Mouse (Mus musculus) ES-E14 (cell line): ENCODE measurements around the gene Ccdc57. TPM values are rescaled to one million over a fixed set of nuclear protein-coding genes. Genes with fewer than 3 reads are reported as not detected.

Experiments used
- DNase-seq: peaks from one replicate; pipeline ENCODE4 v3.0.0-alpha.2; 2013; ENCODE audit warnings: low read depth, low spot score
- H3K27ac ChIP-seq: 2 replicates; pipeline ENCODE4 v1.5.1; 2012; ENCODE audit warnings: low read depth, mild to moderate bottlenecking, low read length, moderate library complexity, mixed read lengths; ENCODE audit not compliant: poor library complexity, insufficient read depth, severe bottlenecking
- H3K36me3 ChIP-seq: 2 replicates; pipeline ENCODE4 v1.6.1; 2012; ENCODE audit warnings: mild to moderate bottlenecking, low read length, moderate library complexity, mixed read lengths; ENCODE audit not compliant: control insufficient read depth, poor library complexity, insufficient read depth, severe bottlenecking
- H3K4me1 ChIP-seq, 2 experiments: fragments of 150-350 bp in 1 of 2; sonication (generic) in 1 of 2; 2 replicates each; pipeline ENCODE4 v1.6.1; 2012; ENCODE audit warnings: low read length in 2 of 2, mild to moderate bottlenecking in 1 of 2, mixed read lengths in 1 of 2; ENCODE audit not compliant: control insufficient read depth in 2 of 2, insufficient read depth in 2 of 2, poor library complexity in 1 of 2
- H3K4me3 ChIP-seq, 2 experiments: fragments of 150-350 bp in 1 of 2; sonication (generic) in 1 of 2; 2 replicates each; pipeline ENCODE4 v1.5.1; 2012; ENCODE audit warnings: low read length in 2 of 2, low read depth in 1 of 2, mild to moderate bottlenecking in 1 of 2, mixed read lengths in 1 of 2; ENCODE audit not compliant: insufficient read depth in 1 of 2, poor library complexity in 1 of 2, severe bottlenecking in 1 of 2
- H3K9ac ChIP-seq: 2 replicates; pipeline ENCODE4 v1.6.1; 2012; ENCODE audit warnings: low read depth, mild to moderate bottlenecking, low read length, mixed read lengths; ENCODE audit not compliant: poor library complexity, insufficient read depth, severe bottlenecking
- H3K9me3 ChIP-seq: fragments of 150-350 bp; sonication (generic); 2 replicates; pipeline ENCODE4 v1.6.1; 2012; ENCODE audit warnings: low read depth, mild to moderate bottlenecking, low read length; ENCODE audit not compliant: control insufficient read depth, insufficient read depth
- CHD2 ChIP-seq: IDR thresholded peaks from 2 replicates; pipeline ENCODE4 v1.6.1; 2014; ENCODE audit warnings: mild to moderate bottlenecking, low read depth, low read length, inconsistent platforms
- HCFC1 ChIP-seq: IDR thresholded peaks from 2 replicates; pipeline ENCODE4 v1.6.1; 2012; ENCODE audit warnings: low read length, inconsistent platforms, borderline replicate concordance; ENCODE audit not compliant: insufficient read depth
- MAFK ChIP-seq: IDR thresholded peaks from 2 replicates; pipeline ENCODE4 v1.6.1; 2014; ENCODE audit warnings: mild to moderate bottlenecking, low read depth, low read length, inconsistent platforms; ENCODE audit not compliant: insufficient read depth
- ZC3H11A ChIP-seq: IDR thresholded peaks from 2 replicates; pipeline ENCODE4 v1.6.1; 2012; ENCODE audit warnings: low read depth, mild to moderate bottlenecking, inconsistent platforms, low read length, borderline replicate concordance
- ZNF384 ChIP-seq: IDR thresholded peaks from 2 replicates; pipeline ENCODE4 v1.6.1; 2012; ENCODE audit warnings: low read depth, low read length, inconsistent platforms
- in situ Hi-C, 2 experiments: fragments of 600-800 bp; cut with MboI; formaldehyde crosslinking; loops; one replicate each; pipeline ENCODE4 v1.15.1; 2025; ENCODE audit warnings: low sequenced_read_pairs in 2 of 2, inconsistent platforms in 1 of 2; ENCODE audit not compliant: unreplicated experiment in 2 of 2
- total RNA-seq: library from RNA; depleted of rRNA; stranded (reverse); fragments of 300-350 nt; gene quantifications from 2 replicates; pipeline ENCODE4 v1.2.3, GENCODE M21; 2012

Ccdc57 gene
- total RNA-seq, 1 experiment: 1.8 TPM

GRCm38 (mm10) chr11:120948328-120948727, 15.7 kb upstream of the Ccdc57 start, which contains the start of gene Slc16a3:
Gene Slc16a3, plus strand, starts transcription at chr11:120948480.
- peak within 1 kb of the TSS; percentile 76 to 86 for H3K4me3 ChIP-seq
- in situ Hi-C loops: no loop called here
- H3K9ac ChIP-seq: peak within 1 kb of the TSS; percentile 77
- DNase-seq: no peak
- H3K9me3 ChIP-seq: no peaks in the 10 kb centered on the region
- H3K4me1 ChIP-seq: peaks cover 3 to 42% of the 10 kb centered on the region in 2 experiments; a peak in 3 of 4 replicates
- peak within 1 kb of the TSS; percentile 16; the same call in 1 of the 2 replicates for H3K27ac ChIP-seq
- peaks cover 8% of the 10 kb centered on the region; the same call in 1 of the 2 replicates for H3K36me3 ChIP-seq
- no peak for TF ChIP-seq MAFK
- TF ChIP-seq ZNF384: no peak
- TF ChIP-seq CHD2: no peak
- TF ChIP-seq HCFC1: no peak
- TF ChIP-seq ZC3H11A: no peak

GRCm38 (mm10) chr11:120945926-120946325, 13.3 kb upstream of the Ccdc57 start:
- Histone ChIP-seq H3K27ac (no peak overlapping the region), H3K36me3 (no peaks in the 10 kb centered on the region), H3K4me1 (peaks cover 0 to 25% of the 10 kb centered on the region in 2 experiments; a peak in 2 of 4 replicates), H3K9ac (no peak overlapping the region), H3K4me3 (no peak overlapping the region), H3K9me3 (no peaks in the 10 kb centered on the region)
- in situ Hi-C loops: no loop called here
- DNase-seq: no peak
- TF ChIP-seq ZC3H11A (no peak), CHD2 (no peak), MAFK (no peak), ZNF384 (no peak)

DNA sequence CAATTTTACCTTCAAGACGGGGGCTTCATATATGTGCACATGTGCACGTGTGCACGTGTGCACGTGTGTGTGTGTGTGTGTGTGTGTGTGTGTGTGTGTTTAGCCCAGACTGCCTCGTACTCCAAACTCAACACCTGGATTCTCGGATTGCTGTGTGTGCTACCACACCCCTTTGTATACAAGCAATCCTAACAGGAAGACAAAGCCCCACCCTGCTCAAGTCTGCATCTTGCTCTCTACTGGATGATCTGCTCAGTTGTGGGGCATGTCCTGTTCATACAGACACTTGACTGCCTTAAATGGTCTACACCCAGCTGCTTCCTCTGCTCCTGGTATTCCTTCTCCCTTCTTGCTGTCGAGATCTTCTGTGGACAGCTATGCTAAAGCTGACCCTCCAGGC, 12.6 kb upstream of the Ccdc57 start:
- in situ Hi-C loops: no loop called here
- H3K4me3 ChIP-seq: no peak overlapping the region
- H3K27ac ChIP-seq: no peak overlapping the region
- DNase-seq: no peak
- TF ChIP-seq MAFK (no peak), ZC3H11A (no peak)
- H3K4me1 ChIP-seq: peaks cover 0 to 24% of the 10 kb centered on the region in 2 experiments; a peak in 1 of 4 replicates
- no peak overlapping the region for H3K9ac ChIP-seq
- H3K36me3 ChIP-seq: no peaks in the 10 kb centered on the region
- no peaks in the 10 kb centered on the region for H3K9me3 ChIP-seq

- no peak for DNase-seq
- Histone ChIP-seq H3K4me3 (no peak overlapping the region), H3K36me3 (no peaks in the 10 kb centered on the region), H3K4me1 (peaks cover 0 to 25% of the 10 kb centered on the region in 2 experiments; a peak in 1 of 4 replicates), H3K27ac (no peak overlapping the region), H3K9me3 (no peaks in the 10 kb centered on the region), H3K9ac (no peak overlapping the region)
- TF ChIP-seq ZNF384 (no peak), MAFK (no peak), ZC3H11A (no peak), HCFC1 (no peak), CHD2 (no peak)
- in situ Hi-C loops: no loop called here
Observed at GRCm38 (mm10) chr11:120940959-120941358, 8.3 kb upstream of the Ccdc57 start.

- in situ Hi-C loops: no loop called here
- no peak overlapping the region for H3K27ac ChIP-seq
- no peak for TF ChIP-seq ZNF384
- no peak for TF ChIP-seq CHD2
- no peak for TF ChIP-seq ZC3H11A
- no peak for TF ChIP-seq HCFC1
- no peak for TF ChIP-seq MAFK
Observed at GRCm38 (mm10) chr11:120939712-120940341, 7.2 kb upstream of the Ccdc57 start.

More at GRCm38 (mm10) chr11:120939712-120940341, 7.2 kb upstream of the Ccdc57 start:
- Histone ChIP-seq H3K4me3 (no peak overlapping the region), H3K9ac (no peak overlapping the region), H3K4me1 (peaks cover 0 to 19% of the 10 kb centered on the region in 2 experiments; a peak in 1 of 4 replicates), H3K9me3 (no peaks in the 10 kb centered on the region), H3K36me3 (no peaks in the 10 kb centered on the region)
- DNase-seq: no peak
